Mouse (Mus musculus) ES-Bruce4 (cell line): ENCODE data around the gene Gse1. TPM values are rescaled to one million over a fixed set of nuclear protein-coding genes. Genes with fewer than 3 reads are reported as not detected.

ENCODE experiments used
- H3K27ac ChIP-seq: 2 replicates; pipeline ENCODE4 v1.5.1; 2012; ENCODE audit warnings: low read length, inconsistent platforms; ENCODE audit not compliant: insufficient read depth
- H3K27me3 ChIP-seq: 2 replicates; pipeline ENCODE4 v1.6.1; 2012; ENCODE audit warnings: mild to moderate bottlenecking, low read length, inconsistent platforms; ENCODE audit not compliant: control insufficient read depth, poor library complexity, insufficient read depth, severe bottlenecking
- H3K36me3 ChIP-seq: 2 replicates; pipeline ENCODE4 v1.6.1; 2012; ENCODE audit warnings: inconsistent platforms, mild to moderate bottlenecking, low read length, moderate library complexity; ENCODE audit not compliant: control insufficient read depth, poor library complexity, insufficient read depth, severe bottlenecking
- H3K4me1 ChIP-seq: one replicate; pipeline ENCODE4 v1.8.1; 2011; ENCODE audit warnings: low read length; ENCODE audit not compliant: control insufficient read depth, insufficient read depth
- H3K4me3 ChIP-seq: 2 replicates; pipeline ENCODE4 v1.5.1; 2011; ENCODE audit warnings: low read depth, mild to moderate bottlenecking, low read length
- H3K9ac ChIP-seq: 2 replicates; pipeline ENCODE4 v1.6.1; 2012; ENCODE audit warnings: low read depth, mild to moderate bottlenecking, inconsistent platforms; ENCODE audit not compliant: poor library complexity, severe bottlenecking
- H3K9me3 ChIP-seq: replicated peaks from 2 replicates; pipeline ENCODE4 v1.6.1; 2012; ENCODE audit warnings: mild to moderate bottlenecking, low read length, inconsistent platforms; ENCODE audit not compliant: control insufficient read depth, poor library complexity, insufficient read depth, severe bottlenecking
- CTCF ChIP-seq: IDR thresholded peaks from one replicate; pipeline ENCODE4 v1.8.1; 2011; ENCODE audit warnings: low read depth, low read length
- EP300 ChIP-seq: IDR thresholded peaks from 2 replicates; pipeline ENCODE4 v1.6.1; 2011; ENCODE audit warnings: low read depth, low read length; ENCODE audit not compliant: insufficient read depth
- POLR2A ChIP-seq: IDR thresholded peaks from one replicate; pipeline ENCODE4 v1.8.1; 2011; ENCODE audit warnings: low read length; ENCODE audit not compliant: insufficient read depth
- polyA plus RNA-seq: library from polyadenylated mRNA; stranded (reverse); fragments of >200 nt; gene quantifications from 2 replicates; pipeline ENCODE4 v1.2.4, GENCODE M21; 2011; ENCODE audit warnings: low read depth; ENCODE audit not compliant: missing spikeins, insufficient read depth, insufficient read length

Gene Gse1
- polyA plus RNA-seq, 1 experiment = 31.8 TPM

GRCm38 (mm10) chr8:120376215-120376614 is 148.0 kb downstream of the Gse1 start:
- Histone ChIP-seq H3K27ac (no peak overlapping the region), H3K4me3 (no peak overlapping the region), H3K36me3 (no peaks in the 10 kb centered on the region), H3K9me3 (no peaks in the 10 kb centered on the region), H3K9ac (no peak overlapping the region), H3K4me1 (peaks cover 11% of the 10 kb centered on the region), H3K27me3 (no peaks in the 10 kb centered on the region)
- no peak for TF ChIP-seq EP300
- no peak for TF ChIP-seq CTCF
- TF ChIP-seq POLR2A = no peak

GRCm38 (mm10) chr8:120376847-120377802 is 148.9 kb downstream of the Gse1 start:
- TF ChIP-seq CTCF (no peak), EP300 (no peak), POLR2A (no peak)
- no peaks in the 10 kb centered on the region for H3K9me3 ChIP-seq
- no peaks in the 10 kb centered on the region for H3K27me3 ChIP-seq
- peaks cover 11% of the 10 kb centered on the region for H3K4me1 ChIP-seq
- H3K9ac ChIP-seq = no peak overlapping the region
- no peak overlapping the region for H3K27ac ChIP-seq
- no peaks in the 10 kb centered on the region for H3K36me3 ChIP-seq
- H3K4me3 ChIP-seq = no peak overlapping the region

- no peaks in the 10 kb centered on the region for H3K9me3 ChIP-seq
- peaks cover 11% of the 10 kb centered on the region for H3K4me1 ChIP-seq
- H3K9ac ChIP-seq = no peak overlapping the region
- H3K27me3 ChIP-seq = no peaks in the 10 kb centered on the region
- H3K27ac ChIP-seq = no peak overlapping the region
- no peak for TF ChIP-seq EP300
- TF ChIP-seq POLR2A = no peak
- no peak for TF ChIP-seq CTCF
- H3K36me3 ChIP-seq = no peaks in the 10 kb centered on the region
- no peak overlapping the region for H3K4me3 ChIP-seq
These were observed 149.5 kb downstream of the Gse1 start for GRCm38 (mm10) chr8:120377803-120378189.

- Histone ChIP-seq H3K27me3 (no peaks in the 10 kb centered on the region), H3K9ac (no peak overlapping the region)
These were observed 150.1 kb downstream of the Gse1 start for GRCm38 (mm10) chr8:120378306-120378705.

GRCm38 (mm10) chr8:120379015-120379414 is 150.8 kb downstream of the Gse1 start:
- Histone ChIP-seq H3K4me1 (peaks cover 11% of the 10 kb centered on the region), H3K27ac (no peak overlapping the region), H3K4me3 (no peak overlapping the region), H3K36me3 (no peaks in the 10 kb centered on the region), H3K27me3 (no peaks in the 10 kb centered on the region), H3K9me3 (no peaks in the 10 kb centered on the region), H3K9ac (no peak overlapping the region)
- TF ChIP-seq CTCF (no peak), EP300 (no peak), POLR2A (no peak)

More at GRCm38 (mm10) chr8:120378306-120378705, 150.1 kb downstream of the Gse1 start:
- TF ChIP-seq EP300 (no peak), CTCF (no peak), POLR2A (no peak)
- H3K36me3 ChIP-seq = no peaks in the 10 kb centered on the region
- H3K4me1 ChIP-seq = peaks cover 11% of the 10 kb centered on the region
- H3K27ac ChIP-seq = no peak overlapping the region
- no peak overlapping the region for H3K4me3 ChIP-seq
- no peaks in the 10 kb centered on the region for H3K9me3 ChIP-seq

- no peak overlapping the region for H3K9ac ChIP-seq
- H3K4me3 ChIP-seq = no peak overlapping the region
- TF ChIP-seq POLR2A (no peak), CTCF (no peak), EP300 (no peak)
- H3K4me1 ChIP-seq = no peaks in the 10 kb centered on the region
- no peak overlapping the region for H3K27ac ChIP-seq
- no peaks in the 10 kb centered on the region for H3K27me3 ChIP-seq
- H3K36me3 ChIP-seq = no peaks in the 10 kb centered on the region
- H3K9me3 ChIP-seq = no peaks in the 10 kb centered on the region
These were observed 153.6 kb downstream of the Gse1 start for GRCm38 (mm10) chr8:120381865-120382264.
